Comparison of ENCODE assay signal across 20 mouse cellular contexts in the genomic region with DNA sequence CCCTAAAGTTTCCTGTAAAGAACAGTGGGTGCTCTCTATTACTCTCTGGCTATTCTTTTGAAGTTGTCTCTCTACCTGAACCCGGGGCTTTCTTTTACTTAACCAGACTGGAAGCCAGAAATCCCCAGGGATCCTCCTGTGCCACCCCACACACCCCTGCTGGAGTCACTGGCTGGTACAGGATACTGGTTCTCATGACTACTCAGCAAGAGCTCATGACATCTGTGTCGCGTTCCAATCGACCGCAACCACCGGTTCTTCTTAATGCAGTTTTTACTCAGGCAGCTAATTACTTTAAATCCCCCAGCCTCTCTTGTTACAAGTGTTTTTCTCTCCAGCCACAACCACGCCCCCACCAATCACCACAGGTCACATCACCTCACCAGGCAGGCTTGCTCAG.
"Had no signal": no experiment of that assay in that cellular context is flagged by ENCODE, and none has a peak within 500 bp of the region (broad histone marks: within the 10 kb centered on the region; RNA-seq: fewer than 3 reads in every experiment).

No protein-coding gene starts in this region.

- H3K9ac ChIP-seq: kidney, embryonic 15.5 days; liver, embryonic 13.5 days; neural tube, embryonic 13.5 days had no signal

- DNase-seq: kidney, adult 2 months; kidney, postnatal 14 days; kidney, postnatal 4 days; layer of hippocampus, adult 9-11 months; liver, embryonic 13.5 days; lung, adult 2 months; lung, postnatal 14 days; lung, postnatal 4 days; midbrain, embryonic 14.5 days; right cerebral cortex, adult 18-20 months; right cerebral cortex, postnatal 14 days; right cerebral cortex, postnatal 4 days; thymus, adult 2 months; thymus, postnatal 14 days; thymus, postnatal 4 days had no signal

- H3K4me2 ChIP-seq: kidney, embryonic 15.5 days; liver, embryonic 13.5 days; midbrain, embryonic 11.5 days; neural tube, embryonic 13.5 days had no signal

- H3K4me1 ChIP-seq: kidney, embryonic 15.5 days; liver, embryonic 13.5 days; neural tube, embryonic 13.5 days had no signal

- H3K27ac ChIP-seq: kidney, embryonic 15.5 days; left cerebral cortex, adult 2 months; liver, embryonic 13.5 days; neural tube, embryonic 13.5 days; stomach, postnatal 0 days had no signal

- H3K4me3 ChIP-seq: kidney, embryonic 15.5 days; left cerebral cortex, adult 2 months; liver, embryonic 13.5 days; neural tube, embryonic 13.5 days had no signal

- H3K27me3 ChIP-seq: kidney, embryonic 15.5 days; liver, embryonic 13.5 days; neural tube, embryonic 13.5 days had no signal
